Mouse (Mus musculus): ENCODE data around the gene Emilin2. TPM values are rescaled to one million over a fixed set of nuclear protein-coding genes. Genes with fewer than 3 reads are reported as not detected.

The Emilin2 gene
- polyA plus RNA-seq, 1 experiment from 2014 or later = 1.5 TPM

DNA sequence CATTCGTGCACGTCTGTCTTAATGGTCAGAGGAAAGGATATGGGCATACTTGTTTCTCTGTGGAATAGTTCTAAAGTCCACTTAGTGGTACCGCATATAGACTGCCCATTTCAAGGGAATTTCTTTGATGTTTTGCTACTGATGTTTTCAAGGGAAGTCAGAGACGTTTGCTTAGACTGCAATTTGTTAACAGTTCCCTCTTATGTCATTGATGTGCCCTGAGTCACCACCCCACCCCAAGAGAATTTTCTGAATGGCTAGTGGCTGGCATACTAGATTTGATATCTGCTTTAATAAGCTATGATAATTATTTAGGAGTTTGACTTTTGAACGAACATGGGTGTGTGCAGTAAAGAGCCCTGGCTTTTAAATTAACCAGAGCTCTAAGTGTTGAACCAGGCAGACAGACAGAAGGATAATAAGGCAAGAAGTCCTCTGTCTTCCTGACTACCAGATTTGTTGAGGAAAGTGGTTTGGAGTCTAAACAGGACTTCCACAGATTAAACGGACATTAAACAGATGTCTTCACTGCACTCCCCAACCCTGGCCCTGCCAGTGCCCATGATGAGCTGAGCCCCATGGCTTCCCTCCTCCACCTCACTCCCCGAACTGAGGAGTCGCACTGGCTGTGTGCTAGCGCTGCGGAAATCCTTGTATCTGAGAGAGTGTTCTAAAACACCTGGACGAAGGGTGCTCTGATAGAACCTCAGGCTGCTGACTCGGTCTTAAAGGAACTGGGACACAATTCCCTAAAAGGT, 105.5 kb downstream of the Emilin2 start:
- H3K27ac ChIP-seq = no peak overlapping the region
- H3K4me1 ChIP-seq = peaks cover 4% of the 10 kb centered on the region; the same call in 1 of the 2 replicates
- H3K4me2 ChIP-seq = no peak overlapping the region
- ATAC-seq = no peak
- H3K36me3 ChIP-seq (ENCODE audit: poor library complexity, severe bottlenecking) = peaks cover 5% of the 10 kb centered on the region; the same call in 1 of the 2 replicates
- peaks cover 7% of the 10 kb centered on the region; the same call in 1 of the 2 replicates for H3K9me3 ChIP-seq (replicated peaks)
- H3K9ac ChIP-seq = no peak overlapping the region
- no peaks in the 10 kb centered on the region for H3K27me3 ChIP-seq
- H3K4me3 ChIP-seq = no peak overlapping the region
- 87% methylated on average over 12 of the region's 12 CpGs for WGBS

DNA sequence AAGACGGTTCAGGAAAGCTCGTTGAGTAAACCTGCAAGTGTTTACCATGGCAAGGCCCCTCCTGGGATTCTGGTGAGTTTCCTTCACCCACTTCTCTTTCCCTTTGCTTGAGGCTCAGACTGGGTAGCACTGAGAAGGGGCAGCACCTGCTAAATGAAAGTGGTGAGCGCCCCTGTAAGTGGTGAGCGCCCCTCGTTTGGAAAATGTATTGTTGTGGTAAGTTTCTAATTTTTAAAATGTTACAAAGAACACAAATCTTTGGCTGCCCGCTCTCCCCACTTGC, 107.0 kb downstream of the Emilin2 start:
- no peak overlapping the region for H3K27ac ChIP-seq
- peaks cover 4% of the 10 kb centered on the region; the same call in 1 of the 2 replicates for H3K4me1 ChIP-seq
- H3K9ac ChIP-seq = no peak overlapping the region
- no peaks in the 10 kb centered on the region for H3K27me3 ChIP-seq
- peaks cover 5% of the 10 kb centered on the region; the same call in 1 of the 2 replicates for H3K36me3 ChIP-seq (ENCODE audit: poor library complexity, severe bottlenecking)
- H3K4me3 ChIP-seq = no peak overlapping the region
- 85% methylated on average over 6 of the region's 6 CpGs for WGBS
- no peak for ATAC-seq
- H3K4me2 ChIP-seq = no peak overlapping the region
- peaks cover 7% of the 10 kb centered on the region; the same call in 1 of the 2 replicates for H3K9me3 ChIP-seq (replicated peaks)

DNA sequence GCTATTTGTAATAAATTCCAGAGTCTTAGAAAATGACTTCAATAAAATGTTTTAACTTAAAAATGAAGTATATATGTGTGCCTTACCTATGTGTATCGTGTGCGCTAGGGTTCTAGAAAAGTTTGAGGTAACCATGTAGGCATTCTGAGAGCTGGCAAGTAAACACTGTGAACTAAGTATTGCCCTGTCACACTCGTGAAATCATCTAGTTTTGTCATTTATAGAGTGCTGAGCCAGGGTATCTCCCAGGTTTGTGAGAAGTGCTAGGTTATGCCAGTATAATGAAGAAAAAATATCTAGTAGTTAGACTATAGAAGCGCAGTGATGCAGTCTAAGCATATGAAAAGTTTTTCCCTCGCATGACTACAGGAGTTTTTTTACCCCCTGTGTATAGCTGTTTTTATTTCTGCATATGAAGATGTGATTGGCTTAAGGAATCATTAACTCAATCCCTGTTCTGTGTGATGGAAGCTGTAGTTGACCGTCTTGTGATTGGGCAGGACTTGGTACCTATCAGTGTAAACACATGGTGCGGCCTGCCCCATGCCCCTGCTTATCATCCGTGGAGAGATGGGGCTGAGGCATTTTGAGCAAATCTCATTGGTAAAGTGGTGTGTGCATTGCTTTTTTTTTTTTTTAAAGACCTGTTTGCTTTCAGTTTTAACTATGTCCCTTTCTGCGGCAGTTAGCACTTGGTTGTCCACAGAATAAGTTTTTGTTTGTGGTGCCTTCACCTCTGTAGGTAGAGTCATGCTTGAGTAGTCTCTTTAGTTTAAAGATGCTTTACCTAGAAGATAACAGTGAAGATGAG, 107.6 kb downstream of the Emilin2 start:
- H3K4me1 ChIP-seq = peaks cover 4% of the 10 kb centered on the region; the same call in 1 of the 2 replicates
- no peak overlapping the region for H3K27ac ChIP-seq
- ATAC-seq = no peak
- no peaks in the 10 kb centered on the region for H3K27me3 ChIP-seq
- H3K36me3 ChIP-seq (ENCODE audit: poor library complexity, severe bottlenecking) = peaks cover 5% of the 10 kb centered on the region; the same call in 1 of the 2 replicates
- no peak overlapping the region for H3K4me3 ChIP-seq
- H3K4me2 ChIP-seq = no peak overlapping the region
- H3K9ac ChIP-seq = no peak overlapping the region
- peaks cover 7% of the 10 kb centered on the region; the same call in 1 of the 2 replicates for H3K9me3 ChIP-seq (replicated peaks)
- 90% methylated on average over 9 of the region's 9 CpGs for WGBS

Other genes with a start within 250 kb of the Emilin2 start
- 34.1 and 37.5 TPM in 2 replicates for gene Lpin2, start 129.4 kb downstream of the Emilin2 start, polyA plus RNA-seq (2015; fragmentation: Nextera tagmentation; extraction: Ambion mirVana)
- 2.8 and 4.0 TPM in 2 replicates for gene Gm4707, start 147.9 kb upstream of the Emilin2 start, polyA plus RNA-seq (2015; fragmentation: Nextera tagmentation; extraction: Ambion mirVana)
- 68.9 and 77.3 TPM in 2 replicates for gene Smchd1, start 163.4 kb upstream of the Emilin2 start, polyA plus RNA-seq (2015; fragmentation: Nextera tagmentation; extraction: Ambion mirVana)
- 44.7 and 45.9 TPM in 2 replicates for gene Ndc80, start 214.9 kb upstream of the Emilin2 start, polyA plus RNA-seq (2015; fragmentation: Nextera tagmentation; extraction: Ambion mirVana)
- gene Spdya, start 240.1 kb upstream of the Emilin2 start, polyA plus RNA-seq (2015; fragmentation: Nextera tagmentation; extraction: Ambion mirVana) = 1.4 and 2.0 TPM in 2 replicates